Comparison of ENCODE assay signal across 8 mouse cellular contexts in the genomic region with DNA sequence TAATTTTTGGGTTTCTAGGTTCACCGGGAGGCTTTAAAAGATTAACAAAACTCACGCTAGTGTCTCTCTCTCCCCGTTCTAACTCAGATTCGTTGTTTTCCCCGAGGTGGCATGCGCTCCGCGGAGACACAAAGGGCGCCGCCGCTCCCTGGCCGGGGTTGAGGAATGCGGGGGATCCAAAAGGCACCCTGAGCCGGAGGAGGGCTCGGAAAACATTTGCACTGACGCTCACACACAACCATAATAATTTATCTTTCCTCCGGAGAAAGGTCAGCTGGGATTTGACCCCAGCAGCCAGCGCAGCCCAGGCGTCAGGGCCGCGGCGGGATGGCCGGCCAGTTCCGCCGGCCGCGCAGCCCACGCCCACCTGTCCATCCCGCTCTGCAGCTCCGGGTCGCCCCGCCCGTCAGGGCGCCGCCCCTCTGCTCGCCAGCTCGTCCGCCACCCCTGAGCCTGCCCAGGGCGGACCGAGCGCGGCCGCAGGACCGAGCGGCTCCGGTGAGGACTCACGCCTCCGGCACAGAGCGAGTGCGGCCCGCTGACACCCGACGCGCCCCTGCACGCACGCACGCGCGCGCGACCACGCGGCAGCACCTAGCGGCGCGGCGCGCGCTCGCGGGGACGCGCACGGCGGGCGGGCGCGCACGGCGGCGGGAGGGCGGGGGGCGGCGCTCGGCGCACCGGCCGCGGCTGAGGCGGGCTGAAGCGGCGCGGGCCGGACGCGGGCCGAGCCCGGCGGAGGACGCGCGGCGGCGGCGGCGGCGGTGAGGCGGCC. TPM values are rescaled to one million over a fixed set of nuclear protein-coding genes. Genes with fewer than 3 reads are reported as not detected.
DNase-seq lines count a peak whose midpoint lies in the region; ATAC-seq and TF ChIP-seq lines count a peak whose summit lies in the region.

A gene (plus strand): TSS at position 687 of the 775 bp plus-strand sequence.

- no peaks in the 10 kb centered on the region for H3K27me3 ChIP-seq in forebrain, embryonic 11.5 days (ENCODE audit: control insufficient read depth, insufficient read depth, low read length)
- H3K27me3 ChIP-seq in heart, embryonic 16.5 days (ENCODE audit: control insufficient read depth, insufficient read depth, low read length) = no peaks in the 10 kb centered on the region
- H3K27me3 ChIP-seq in liver, embryonic 15.5 days = peaks cover 56% of the 10 kb centered on the region
- H3K27me3 ChIP-seq in neural tube, embryonic 11.5 days (ENCODE audit: control insufficient read depth, insufficient read depth, low read length) = no peaks in the 10 kb centered on the region

- H3K4me1 ChIP-seq in bone marrow macrophage, adult 2 months (ENCODE audit: control insufficient read depth, insufficient read depth, low read length) = peaks cover 22% of the 10 kb centered on the region
- H3K4me1 ChIP-seq in forebrain, embryonic 11.5 days (replicated peaks; ENCODE audit: control insufficient read depth, insufficient read depth, low read length) = peaks cover 6% of the 10 kb centered on the region; the same call in 1 of the 2 replicates
- H3K4me1 ChIP-seq in heart, embryonic 16.5 days (ENCODE audit: control insufficient read depth, insufficient read depth, low read length) = peaks cover 27% of the 10 kb centered on the region
- H3K4me1 ChIP-seq in liver, embryonic 15.5 days (replicated peaks) = 0 out of 2 replicates have a peak, but pooled peaks cover 6% of the 10 kb centered on the region
- peaks cover 4% of the 10 kb centered on the region; the same call in 1 of the 2 replicates for H3K4me1 ChIP-seq in neural tube, embryonic 11.5 days (ENCODE audit: control insufficient read depth, insufficient read depth, low read length)

- under 1% methylated on average over 101 of the region's 108 CpGs for WGBS in forebrain, embryonic 11.5 days
- under 1% methylated on average over 99 of the region's 108 CpGs for WGBS in heart, embryonic 16.5 days
- under 1% methylated on average over 108 of the region's 108 CpGs for WGBS in liver, embryonic 15.5 days (ENCODE audit: insufficient replicate concordance)
- WGBS in neural tube, embryonic 11.5 days = under 1% methylated on average over 62 of the region's 108 CpGs

- no peaks in the 10 kb centered on the region for H3K9me3 ChIP-seq in forebrain, embryonic 11.5 days (ENCODE audit: control insufficient read depth, low read length)
- no peaks in the 10 kb centered on the region for H3K9me3 ChIP-seq in heart, embryonic 16.5 days (replicated peaks; ENCODE audit: control insufficient read depth, low read length)
- H3K9me3 ChIP-seq in liver, embryonic 15.5 days (replicated peaks) = no peaks in the 10 kb centered on the region
- H3K9me3 ChIP-seq in neural tube, embryonic 11.5 days (ENCODE audit: control insufficient read depth, low read length) = no peaks in the 10 kb centered on the region

- peak within 1 kb of the TSS; percentile 92 for H3K9ac ChIP-seq in forebrain, embryonic 11.5 days (ENCODE audit: low read length)
- peak within 1 kb of the TSS; percentile 93 for H3K9ac ChIP-seq in heart, embryonic 16.5 days (ENCODE audit: low read length)
- peak within 1 kb of the TSS; percentile 40; the same call in 1 of the 2 replicates for H3K9ac ChIP-seq in liver, embryonic 15.5 days
- peak within 1 kb of the TSS; percentile 89 for H3K9ac ChIP-seq in neural tube, embryonic 11.5 days (ENCODE audit: low read length)

- no peaks in the 10 kb centered on the region for H3K36me3 ChIP-seq in forebrain, embryonic 11.5 days (ENCODE audit: control insufficient read depth, insufficient read depth, low read length)
- no peaks in the 10 kb centered on the region for H3K36me3 ChIP-seq in heart, embryonic 16.5 days (ENCODE audit: control insufficient read depth, insufficient read depth)
- H3K36me3 ChIP-seq in liver, embryonic 15.5 days (replicated peaks) = no peaks in the 10 kb centered on the region
- H3K36me3 ChIP-seq in neural tube, embryonic 11.5 days (ENCODE audit: control insufficient read depth, insufficient read depth, low read length) = no peaks in the 10 kb centered on the region; the same call in 1 of the 2 replicates

- no peak for TF ChIP-seq POLR2A in bone marrow macrophage, adult 2 months (IDR thresholded peaks at IDR 0.05; ENCODE audit: borderline replicate concordance, low read depth, low read length)

- H3K27ac ChIP-seq in bone marrow macrophage, adult 2 months (ENCODE audit: insufficient read depth, low read depth, low read length) = peak within 1 kb of the TSS; percentile 57
- H3K27ac ChIP-seq in forebrain, embryonic 11.5 days (ENCODE audit: low read depth, low read length) = peak within 1 kb of the TSS; percentile 93
- H3K27ac ChIP-seq in heart, embryonic 16.5 days (ENCODE audit: low read length) = peak within 1 kb of the TSS; percentile 95
- H3K27ac ChIP-seq in liver, embryonic 15.5 days (replicated peaks) = peak within 1 kb of the TSS; percentile 69
- H3K27ac ChIP-seq in neural tube, embryonic 11.5 days (ENCODE audit: low read depth, low read length) = peak within 1 kb of the TSS; percentile 92

- peak within 1 kb of the TSS; percentile 99 for H3K4me2 ChIP-seq in forebrain, embryonic 11.5 days (ENCODE audit: low read depth, low read length, severe bottlenecking)
- H3K4me2 ChIP-seq in heart, embryonic 16.5 days (ENCODE audit: low read depth, low read length) = peak within 1 kb of the TSS; percentile 99
- peak within 1 kb of the TSS; percentile 62 for H3K4me2 ChIP-seq in liver, embryonic 15.5 days
- H3K4me2 ChIP-seq in neural tube, embryonic 11.5 days (ENCODE audit: low read depth) = peak within 1 kb of the TSS; percentile 100

- peak; percentile 89 for ATAC-seq in forebrain, embryonic 11.5 days (replicated peaks; ENCODE audit: low FRiP score)
- peak; percentile 89 for ATAC-seq in heart, embryonic 16.5 days (replicated peaks; ENCODE audit: extremely low read depth, insufficient read depth, low FRiP score)
- ATAC-seq in liver, embryonic 15.5 days (ENCODE audit: insufficient read depth) = peak; percentile 88
- peak; percentile 89 for ATAC-seq in neural tube, embryonic 11.5 days (ENCODE audit: insufficient read depth, low FRiP score, low TSS enrichment)

- H3K4me3 ChIP-seq in bone marrow macrophage, adult 2 months (ENCODE audit: insufficient read depth, low read length) = peak within 1 kb of the TSS; percentile 87
- H3K4me3 ChIP-seq in forebrain, embryonic 11.5 days (ENCODE audit: low read depth, low read length) = peak within 1 kb of the TSS; percentile 94
- peak within 1 kb of the TSS; percentile 95 for H3K4me3 ChIP-seq in heart, embryonic 16.5 days (ENCODE audit: low read length)
- H3K4me3 ChIP-seq in liver, embryonic 15.5 days (replicated peaks) = peak within 1 kb of the TSS; percentile 59
- peak within 1 kb of the TSS; percentile 99 for H3K4me3 ChIP-seq in neural tube, embryonic 11.5 days (ENCODE audit: low read depth, low read length)

- DNase-seq in CD4-positive helper T cell, adult 2 months (ENCODE audit: low read depth, low spot score) = peak; percentile 50
- peak; percentile 92 for DNase-seq in forebrain, embryonic 11.5 days (ENCODE audit: low spot score)
- peak; percentile 82 to 96 for DNase-seq in kidney, postnatal 25 days
- DNase-seq in neural tube, embryonic 11.5 days (ENCODE audit: low spot score) = peak; percentile 91
- peak; percentile 76 for DNase-seq in thymus, postnatal 0 days (ENCODE audit: low spot score)

- TF ChIP-seq CTCF in bone marrow macrophage, adult 2 months (IDR thresholded peaks at IDR 0.05; ENCODE audit: low read depth, low read length) = no peak

RNA-seq across cellular contexts. Expression of the gene that starts here (rescaled TPM):
- polyA plus RNA-seq in bone marrow macrophage, adult 2 months (2012; ENCODE audit: insufficient read depth, insufficient read length, missing spikeins) = 27.6 and 29.6 TPM in 2 replicates
- 136 and 141 TPM in 2 replicates for polyA plus RNA-seq in forebrain, embryonic 11.5 days (2014; fragmentation: Nextera tagmentation; extraction: Ambion mirVana)
- 40.4 and 49.9 TPM in 2 replicates for polyA plus RNA-seq in heart, embryonic 16.5 days (2015; fragmentation: Nextera tagmentation; extraction: Ambion mirVana)
- 9.5 TPM in 2 replicates for polyA plus RNA-seq in liver, embryonic 15.5 days (2015; fragmentation: Nextera tagmentation; extraction: Ambion mirVana)
- polyA plus RNA-seq in neural tube, embryonic 11.5 days (2014; fragmentation: Nextera tagmentation; extraction: Ambion mirVana) = 90.1 and 95.5 TPM in 2 replicates
- polyA plus RNA-seq in thymus, postnatal 0 days (2015; fragmentation: Nextera tagmentation; extraction: Ambion mirVana) = 20.8 and 29.9 TPM in 2 replicates

Comparison
In these comparisons a context has a peak if more than half of its experiments do, and no peak if none do; other contexts are left out.
1. Peak in every context shown above with its lines: DNase-seq, ATAC-seq, H3K4me3 ChIP-seq and H3K27ac ChIP-seq.
2. H3K9ac ChIP-seq: peak in every context shown above with its lines; median percentile 93 in heart, embryonic 16.5 days; 92 in forebrain, embryonic 11.5 days; 89 in neural tube, embryonic 11.5 days; 40 in liver, embryonic 15.5 days.